Mouse (Mus musculus) gonadal fat pad, adult 2 months (tissue): ENCODE results near the gene Mybph. TPM values are rescaled to one million over a fixed set of nuclear protein-coding genes. Genes with fewer than 3 reads are reported as not detected.

Experiments
- DNase-seq: peaks from one replicate; pipeline ENCODE4 v3.0.0-alpha.2; 2012; ENCODE audit warnings: low read depth
- polyA plus RNA-seq: library from polyadenylated mRNA; depleted of rRNA; stranded (reverse); fragments of >200 nt; gene quantifications from 2 replicates; pipeline ENCODE4 v1.2.3, GENCODE M21; 2012

Gene Mybph
- polyA plus RNA-seq, 1 experiment = 0.36 TPM

DNA sequence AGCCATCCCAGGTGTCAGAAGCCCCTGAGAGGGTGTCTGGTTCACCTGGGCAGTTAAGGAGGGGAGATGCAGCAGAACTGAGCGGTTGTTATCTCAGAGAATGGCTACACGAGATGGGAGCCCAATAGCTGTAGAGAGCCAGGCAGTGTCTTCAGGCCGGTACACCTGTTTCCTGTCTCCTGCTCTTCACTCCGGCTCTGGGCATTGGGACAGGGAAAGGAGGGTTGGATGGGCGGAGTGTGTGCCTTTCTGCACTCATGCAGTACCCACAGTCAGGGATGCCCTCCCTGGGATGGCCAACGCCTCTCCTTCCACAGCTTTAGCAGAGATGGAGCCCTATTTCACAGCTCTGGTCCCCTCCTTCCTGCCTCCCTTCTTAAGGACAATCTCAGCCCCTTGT is 17.8 kb downstream of the Mybph start:
- no peak for DNase-seq

GRCm38 (mm10) chr1:134211631-134212030 is 18.4 kb downstream of the Mybph start:
- DNase-seq = no peak

DNA sequence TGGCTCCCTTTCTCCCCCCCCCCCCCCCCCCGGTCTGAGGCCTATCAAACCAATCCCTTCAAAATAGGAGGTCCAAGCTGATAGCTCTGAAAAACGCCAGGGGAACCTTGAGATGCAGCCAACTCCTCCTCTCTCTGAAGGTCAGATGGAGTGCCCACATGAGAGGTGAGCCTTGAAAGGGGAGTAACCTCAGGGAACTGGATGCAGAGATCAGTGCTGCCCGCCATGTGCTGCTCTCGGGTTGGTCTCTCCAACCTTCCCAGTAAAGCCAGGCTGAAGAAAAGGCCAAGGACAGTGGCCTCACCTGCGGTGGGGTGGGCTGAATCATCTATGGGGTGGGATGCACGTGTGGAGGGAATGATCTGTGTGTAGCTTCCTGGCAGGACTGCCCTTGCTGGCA is 19.1 kb downstream of the Mybph start:
- DNase-seq = no peak

GRCm38 (mm10) chr1:134213405-134213804 is 20.2 kb downstream of the Mybph start:
- no peak for DNase-seq

DNA sequence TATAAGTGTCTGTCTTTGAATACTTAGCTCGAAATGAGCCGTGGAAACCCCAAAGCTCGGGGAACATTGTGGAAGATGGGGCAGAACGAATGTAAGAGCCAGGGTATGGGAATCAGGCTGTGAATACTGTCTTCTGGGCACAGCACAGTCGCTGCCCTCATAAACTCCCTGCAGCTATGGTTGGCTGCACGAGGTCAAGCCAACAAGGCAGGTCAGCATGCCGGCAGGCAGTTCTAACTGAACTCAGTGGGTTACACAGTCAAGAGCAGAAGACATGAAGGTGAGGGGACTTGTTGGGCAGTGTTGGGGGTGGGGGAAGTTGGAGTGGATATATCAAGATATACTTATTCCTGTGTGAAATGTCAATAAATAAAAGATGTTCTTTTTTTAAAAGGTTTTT is 21.8 kb downstream of the Mybph start:
- no peak for DNase-seq

DNA sequence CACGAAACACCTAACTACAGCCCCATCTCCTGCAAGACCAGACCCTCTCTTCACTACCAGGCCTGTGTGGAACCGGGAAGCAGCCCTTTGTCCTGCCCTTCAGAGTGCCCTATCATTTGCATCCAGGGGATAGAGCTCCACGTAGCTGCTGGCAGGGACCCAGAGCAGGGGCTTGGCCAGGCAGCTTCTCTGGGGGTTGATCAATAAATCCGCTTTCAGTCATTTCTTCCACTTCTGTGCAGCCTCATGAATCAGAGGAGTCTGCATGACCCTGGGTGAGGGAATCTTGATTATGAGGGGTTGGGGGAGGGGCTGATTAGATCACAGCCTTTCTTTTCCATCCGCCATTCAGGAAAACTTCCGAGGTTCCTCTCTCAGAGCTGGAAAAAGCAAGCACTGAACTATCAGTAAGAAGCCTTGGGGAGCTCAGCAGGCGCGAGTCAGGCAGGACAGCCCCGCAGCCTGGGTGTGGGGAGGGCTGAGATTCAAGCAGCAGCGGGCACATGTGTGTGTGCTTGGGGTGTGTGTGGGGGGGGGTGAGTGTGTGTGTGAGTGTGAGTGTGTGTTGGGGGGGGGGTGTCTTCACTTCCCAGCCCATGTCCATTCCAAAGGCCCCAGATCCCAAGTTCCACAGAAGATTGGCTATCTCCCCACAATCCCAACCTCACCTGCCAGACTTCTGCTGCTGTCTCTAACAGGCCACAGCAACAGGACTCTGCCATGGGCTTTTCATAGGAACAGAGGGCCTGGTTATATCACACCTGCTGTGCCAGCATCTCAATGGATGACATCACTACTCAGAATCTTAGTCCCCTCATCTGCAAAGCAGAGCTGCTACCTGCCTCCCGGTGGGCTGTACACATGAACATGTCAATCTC is 22.7 kb downstream of the Mybph start:
- DNase-seq = no peak

- no peak for DNase-seq
Measured at GRCm38 (mm10) chr1:134216629-134216971, 23.4 kb downstream of the Mybph start.

DNA sequence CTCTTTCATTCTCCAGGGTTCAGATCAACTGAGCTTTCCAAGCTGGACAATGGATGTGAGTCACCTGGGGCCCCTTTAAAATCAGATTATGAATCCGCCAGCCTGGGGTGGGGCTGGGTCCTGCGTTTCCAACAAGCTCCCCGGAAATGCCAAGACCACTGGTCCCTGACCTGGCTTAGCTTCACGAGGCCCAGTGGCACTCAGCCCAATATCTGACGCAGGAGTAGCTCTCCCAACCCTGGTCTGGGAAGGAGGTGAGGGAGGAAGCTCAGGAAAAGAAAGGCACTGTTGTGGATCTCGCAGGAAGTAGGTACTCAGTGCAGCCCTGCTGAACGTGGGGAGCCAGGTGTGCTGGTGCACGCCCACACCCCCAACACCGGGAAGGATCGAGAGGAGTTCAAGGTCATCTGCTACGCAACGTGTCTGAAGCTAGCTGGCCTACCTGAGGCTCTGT is 23.8 kb downstream of the Mybph start:
- DNase-seq = no peak

GRCm38 (mm10) chr1:134217942-134218341 is 24.7 kb downstream of the Mybph start:
- no peak for DNase-seq

DNA sequence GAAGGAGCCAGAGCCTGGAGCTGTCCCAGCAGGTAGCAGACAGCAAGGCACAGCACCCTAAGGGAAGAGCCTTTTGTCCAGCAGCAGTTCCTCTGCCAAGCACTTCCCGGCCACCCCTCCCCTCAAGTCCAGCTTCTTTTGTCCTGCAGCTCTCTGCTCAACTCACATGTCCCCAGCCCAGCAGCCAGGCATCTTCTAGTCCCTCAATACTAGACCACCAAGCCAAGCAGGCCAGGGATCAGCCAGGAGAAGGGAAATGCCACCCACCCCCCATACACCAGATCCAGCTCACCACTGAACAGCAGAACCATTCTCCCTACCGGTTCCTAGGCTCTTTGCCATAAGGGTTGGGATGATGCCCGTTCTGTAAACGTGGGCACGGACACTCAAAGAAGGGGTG is 26.4 kb downstream of the Mybph start:
- no peak for DNase-seq

GRCm38 (mm10) chr1:134221172-134221571 is 27.9 kb downstream of the Mybph start:
- no peak for DNase-seq

- no peak for DNase-seq
Measured at GRCm38 (mm10) chr1:134222122-134223055, 29.1 kb downstream of the Mybph start.

GRCm38 (mm10) chr1:134224649-134225227 is 31.5 kb downstream of the Mybph start:
- DNase-seq = no peak

DNA sequence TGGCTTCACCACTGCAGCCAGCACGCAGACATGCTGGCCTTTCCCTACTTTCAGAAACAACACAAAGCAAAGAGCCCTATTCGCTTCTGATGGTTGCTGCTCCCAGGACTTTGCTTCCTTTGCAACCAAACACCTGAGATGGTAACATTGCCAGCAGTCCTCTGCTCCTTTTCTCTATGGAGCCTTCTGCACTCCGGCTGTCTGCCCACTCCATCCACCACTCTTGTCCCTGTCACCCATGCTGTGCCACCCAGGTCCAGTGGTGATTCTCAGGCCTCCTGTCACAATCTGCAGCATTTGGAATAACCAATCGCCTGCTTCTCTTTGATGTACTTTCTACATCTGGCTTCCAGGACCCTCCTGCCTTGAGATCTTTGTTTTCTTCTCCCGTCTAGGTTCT is 32.1 kb downstream of the Mybph start:
- DNase-seq = no peak

- no peak for DNase-seq
Measured at GRCm38 (mm10) chr1:134226739-134227138, 33.5 kb downstream of the Mybph start.

DNA sequence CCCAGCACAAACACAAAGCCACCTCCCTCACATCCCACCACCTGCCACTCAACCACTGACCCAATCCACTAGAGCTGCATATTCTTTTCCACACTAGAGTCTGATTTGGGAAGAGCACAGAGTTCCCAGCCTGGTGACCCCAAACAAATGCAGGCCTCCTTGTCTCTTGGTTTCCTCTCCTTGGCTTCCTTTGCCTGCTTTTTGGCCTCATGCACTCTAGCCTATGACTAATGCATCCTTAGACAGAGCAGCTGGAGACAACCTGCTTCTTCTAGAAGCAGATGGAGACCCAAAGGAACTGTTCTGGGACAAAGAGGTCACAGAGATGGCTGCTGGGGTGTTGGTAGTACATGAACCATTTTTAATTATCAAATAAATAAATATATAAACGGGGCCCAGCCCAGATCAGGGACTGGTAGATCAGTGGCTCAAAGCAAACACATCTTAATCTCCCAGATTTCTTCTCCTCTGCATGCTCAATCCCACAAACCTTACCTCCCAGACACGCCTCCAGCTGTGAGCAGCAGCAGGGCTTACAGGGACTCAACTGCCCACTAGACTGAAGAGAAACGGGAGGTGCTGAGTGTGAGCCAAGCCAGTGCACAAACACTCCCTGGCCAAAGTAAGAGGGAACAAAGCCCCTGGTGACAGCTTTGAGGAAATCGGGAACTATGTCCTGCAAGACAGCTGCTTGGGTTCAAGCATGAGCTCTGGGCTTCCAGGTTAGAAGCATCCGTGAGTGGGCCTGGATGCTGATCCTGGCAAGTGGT is 36.7 kb downstream of the Mybph start:
- no peak for DNase-seq

- peak; percentile 37 for DNase-seq
Measured at GRCm38 (mm10) chr1:134230638-134231228, 37.5 kb downstream of the Mybph start.

GRCm38 (mm10) chr1:134231270-134231669 is 38.0 kb downstream of the Mybph start:
- DNase-seq = peak; percentile 52

- no peak for DNase-seq
Measured at GRCm38 (mm10) chr1:134231681-134232080, 38.4 kb downstream of the Mybph start.

GRCm38 (mm10) chr1:134232326-134232725 is 39.1 kb downstream of the Mybph start:
- DNase-seq = no peak
